Mouse (Mus musculus) heart, adult 2 months (tissue): ENCODE data around the gene Snrpf. TPM values are rescaled to one million over a fixed set of nuclear protein-coding genes. Genes with fewer than 3 reads are reported as not detected.

Experiments used
- DNase-seq, 2 experiments: peaks; one replicate each; pipeline ENCODE4 v3.0.0; 2021
- H3K27ac ChIP-seq: fragments of 200-600 bp; 2 replicates; pipeline ENCODE4 v1.8.1; 2022
- H3K27me3 ChIP-seq: fragments of 200-500 bp; 2 replicates; pipeline ENCODE4 v1.6.1; 2012; ENCODE audit warnings: mild to moderate bottlenecking, low read length, inconsistent platforms, mixed read lengths; ENCODE audit not compliant: control insufficient read depth, insufficient read depth
- H3K36me3 ChIP-seq: fragments of 200-500 bp; 2 replicates; pipeline ENCODE4 v1.6.1; 2012; ENCODE audit warnings: low read length, inconsistent platforms; ENCODE audit not compliant: control insufficient read depth, insufficient read depth
- H3K4me1 ChIP-seq: fragments of 200-500 bp; 2 replicates; pipeline ENCODE4 v1.6.1; 2011; ENCODE audit warnings: low read length; ENCODE audit not compliant: control insufficient read depth, insufficient read depth
- H3K4me3 ChIP-seq: fragments of 200-600 bp; 2 replicates; pipeline ENCODE4 v1.8.1; 2022
- H3K79me2 ChIP-seq: fragments of 200-500 bp; replicated peaks from 2 replicates; pipeline ENCODE4 v1.6.1; 2012; ENCODE audit warnings: mild to moderate bottlenecking, inconsistent platforms, low read length, moderate library complexity, mixed read lengths; ENCODE audit not compliant: control insufficient read depth, insufficient read depth
- H3K9ac ChIP-seq: fragments of 200-500 bp; 2 replicates; pipeline ENCODE4 v1.6.1; 2012; ENCODE audit warnings: low read depth, mild to moderate bottlenecking, control low read depth, inconsistent platforms, low read length, mixed read lengths
- CTCF ChIP-seq: fragments of 200-600 bp; IDR thresholded peaks from 2 replicates; pipeline ENCODE4 v1.8.1; 2022; ENCODE audit warnings: antibody characterized with exemption, mild to moderate bottlenecking, moderate library complexity
- EP300 ChIP-seq: fragments of 200-500 bp; IDR thresholded peaks from 2 replicates; pipeline ENCODE4 v1.6.1; 2011; ENCODE audit warnings: low read depth, low read length, control low read depth; ENCODE audit not compliant: insufficient read depth
- POLR2A ChIP-seq: fragments of 200-500 bp; IDR thresholded peaks from 2 replicates; pipeline ENCODE4 v1.6.1; 2011; ENCODE audit warnings: mild to moderate bottlenecking, low read depth, low read length, control low read depth; ENCODE audit not compliant: insufficient read depth
- WGBS: fragments of 180-500 bp; shearing (Covaris S2); methylation state at CpG from one replicate; pipeline ENCODE4 v1.1.7; 2018; 5-methylcytosine and 5-hydroxymethylcytosine counted together
- intact Hi-C: fragments of 180-260 bp; cut with DNase I; formaldehyde crosslinking; loops from one replicate; pipeline ENCODE4 v1.15.1; 2025
- polyA plus RNA-seq: library from polyadenylated mRNA; depleted of rRNA; stranded (reverse); fragments of >200 nt; gene quantifications from 2 replicates; pipeline ENCODE4 v1.2.3, GENCODE M21; 2012
- total RNA-seq, 2 experiments: library from RNA; stranded (reverse); gene quantifications; 2 replicates each; pipeline ENCODE4 v1.2.3; 2021

The Snrpf gene
- total and polyA plus RNA-seq, 3 experiments: 9.6 to 20.5 (median 11.3) TPM

DNA sequence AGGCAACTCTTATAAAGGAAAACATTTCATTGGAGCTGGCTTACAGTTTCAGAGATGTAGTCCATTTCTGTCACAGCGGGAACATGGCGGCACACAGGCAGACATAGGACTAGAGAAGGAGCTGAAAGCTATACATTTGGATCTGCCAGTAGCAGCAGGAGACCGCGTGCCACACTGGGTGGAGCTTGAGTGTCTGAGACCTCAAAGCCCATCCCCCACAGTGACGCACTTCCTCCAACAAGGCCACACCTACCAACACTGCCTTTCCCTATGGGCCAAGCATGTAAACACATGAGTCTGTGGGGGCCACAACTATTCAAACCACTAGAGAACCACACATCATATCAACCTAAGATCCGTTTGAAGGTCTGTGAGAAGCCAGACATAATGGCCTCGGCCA lies 19.7 kb upstream of the Snrpf start:
- H3K27ac ChIP-seq: no peak overlapping the region
- H3K4me3 ChIP-seq: no peak overlapping the region
- intact Hi-C loops: no loop called here
- H3K79me2 ChIP-seq: no peaks in the 10 kb centered on the region
- no peak for DNase-seq
- no peaks in the 10 kb centered on the region for H3K36me3 ChIP-seq
- 92% methylated on average over 7 of the region's 7 CpGs for WGBS
- no peaks in the 10 kb centered on the region for H3K27me3 ChIP-seq
- 0 out of 2 replicates have a peak, but pooled peaks cover 1% of the 10 kb centered on the region for H3K4me1 ChIP-seq
- TF ChIP-seq CTCF: no peak
- no peak for TF ChIP-seq POLR2A
- TF ChIP-seq EP300: no peak
- H3K9ac ChIP-seq: no peak overlapping the region

DNA sequence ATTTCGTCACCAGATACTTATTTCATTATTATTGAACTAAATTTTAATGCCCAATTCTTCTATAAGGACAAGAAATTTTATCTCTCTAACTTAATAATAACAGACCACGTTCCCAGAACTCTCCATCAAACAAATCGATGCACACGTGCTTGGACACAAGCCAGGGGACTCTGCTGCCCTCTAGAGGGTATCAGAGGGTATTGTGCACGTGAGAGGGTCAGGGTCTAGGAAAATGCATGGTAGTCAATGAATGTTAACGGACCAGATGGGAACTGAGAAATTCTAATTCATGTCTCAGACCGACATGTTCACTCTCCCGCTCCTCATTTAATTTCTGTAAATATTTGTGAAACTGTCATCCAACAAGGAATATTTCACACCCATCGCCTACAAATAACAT lies 18.5 kb upstream of the Snrpf start:
- Histone ChIP-seq H3K27me3 (no peaks in the 10 kb centered on the region), H3K36me3 (no peaks in the 10 kb centered on the region), H3K4me3 (no peak overlapping the region), H3K27ac (no peak overlapping the region), H3K9ac (no peak overlapping the region), H3K4me1 (0 out of 2 replicates have a peak, but pooled peaks cover 1% of the 10 kb centered on the region), H3K79me2 (no peaks in the 10 kb centered on the region)
- WGBS: 65% methylated on average over 9 of the region's 9 CpGs
- DNase-seq: no peak
- peak; percentile 54 for TF ChIP-seq CTCF
- no peak for TF ChIP-seq POLR2A
- intact Hi-C loops: no loop called here

DNA sequence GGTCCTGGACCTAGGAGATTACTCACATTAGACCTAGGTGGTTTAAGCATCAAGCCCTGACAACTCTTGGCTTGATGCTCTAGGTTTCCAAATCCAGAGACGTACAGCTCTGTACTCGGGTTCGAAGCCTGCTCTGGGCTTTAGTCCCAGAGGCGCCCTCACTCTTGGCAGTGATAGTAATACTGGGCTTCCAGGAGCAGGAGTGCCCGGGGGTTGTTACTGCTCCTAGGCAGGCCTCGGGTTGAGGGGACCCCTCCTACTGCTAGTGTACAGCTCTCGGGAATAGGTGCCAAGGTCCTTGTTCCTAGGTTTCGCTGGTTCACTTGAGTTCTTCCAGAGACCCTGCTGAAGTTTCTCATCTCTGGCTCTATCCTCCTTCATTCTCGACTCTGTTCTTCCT lies 16.8 kb upstream of the Snrpf start:
- DNase-seq: no peak
- Histone ChIP-seq H3K4me3 (no peak overlapping the region), H3K79me2 (no peaks in the 10 kb centered on the region), H3K27ac (no peak overlapping the region), H3K4me1 (no peaks in the 10 kb centered on the region), H3K36me3 (no peaks in the 10 kb centered on the region), H3K9ac (no peak overlapping the region), H3K27me3 (no peaks in the 10 kb centered on the region)
- intact Hi-C loops: no loop called here
- no peak for TF ChIP-seq CTCF
- TF ChIP-seq EP300: no peak
- TF ChIP-seq POLR2A: no peak
- 85% methylated on average over 9 of the region's 9 CpGs for WGBS

DNA sequence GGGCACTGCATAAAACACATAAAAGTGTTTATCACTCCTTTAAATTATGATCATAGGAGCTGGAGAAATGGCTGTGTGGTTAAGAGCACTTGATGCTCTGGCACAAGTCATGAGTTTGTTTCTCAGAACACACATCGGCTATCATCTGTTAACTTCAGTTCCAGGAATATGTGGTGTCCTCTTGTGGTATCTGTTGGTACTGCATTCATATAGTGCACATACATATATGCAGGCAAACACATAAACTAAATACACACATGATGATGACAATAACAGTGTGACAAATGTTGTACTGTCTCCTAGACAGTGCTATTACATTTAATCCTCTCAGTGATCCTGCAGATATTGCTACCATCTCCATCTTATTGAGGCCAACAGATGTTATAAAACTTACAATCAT lies 13.8 kb upstream of the Snrpf start:
- DNase-seq: no peak
- Histone ChIP-seq H3K9ac (no peak overlapping the region), H3K27ac (no peak overlapping the region), H3K4me3 (no peak overlapping the region), H3K79me2 (no peaks in the 10 kb centered on the region), H3K36me3 (no peaks in the 10 kb centered on the region), H3K4me1 (no peaks in the 10 kb centered on the region), H3K27me3 (no peaks in the 10 kb centered on the region)
- no peak for TF ChIP-seq EP300
- TF ChIP-seq POLR2A: no peak
- TF ChIP-seq CTCF: peak; percentile 30
- WGBS: 88% methylated on average over 1 of the region's 1 CpGs
- intact Hi-C loops: no loop called here

DNA sequence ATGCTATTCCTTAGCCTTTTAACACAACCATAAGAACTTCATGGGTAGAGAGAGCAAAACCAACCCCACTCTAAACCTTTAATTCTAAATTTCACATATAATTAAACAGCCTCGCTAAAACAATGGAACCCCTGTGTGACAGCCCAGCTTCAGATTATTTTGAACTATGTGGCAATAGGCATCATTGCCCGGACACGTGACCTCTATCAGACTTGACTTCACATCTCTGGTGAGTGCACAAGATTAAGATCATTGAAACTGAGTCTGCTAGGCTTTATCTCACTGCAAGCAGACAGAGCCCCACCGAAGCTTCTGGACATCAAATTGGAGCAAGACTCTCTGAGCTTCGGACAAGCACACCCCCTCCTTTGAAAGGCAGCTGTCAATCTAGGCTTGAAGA lies 12.8 kb upstream of the Snrpf start:
- H3K27ac ChIP-seq: no peak overlapping the region
- no peak overlapping the region for H3K9ac ChIP-seq
- DNase-seq: no peak
- 82% methylated on average over 5 of the region's 5 CpGs for WGBS
- TF ChIP-seq EP300 (no peak), POLR2A (no peak), CTCF (no peak)
- H3K36me3 ChIP-seq: no peaks in the 10 kb centered on the region
- intact Hi-C loops: no loop called here
- no peaks in the 10 kb centered on the region for H3K4me1 ChIP-seq
- H3K27me3 ChIP-seq: no peaks in the 10 kb centered on the region
- H3K4me3 ChIP-seq: no peak overlapping the region
- no peaks in the 10 kb centered on the region for H3K79me2 ChIP-seq

DNA sequence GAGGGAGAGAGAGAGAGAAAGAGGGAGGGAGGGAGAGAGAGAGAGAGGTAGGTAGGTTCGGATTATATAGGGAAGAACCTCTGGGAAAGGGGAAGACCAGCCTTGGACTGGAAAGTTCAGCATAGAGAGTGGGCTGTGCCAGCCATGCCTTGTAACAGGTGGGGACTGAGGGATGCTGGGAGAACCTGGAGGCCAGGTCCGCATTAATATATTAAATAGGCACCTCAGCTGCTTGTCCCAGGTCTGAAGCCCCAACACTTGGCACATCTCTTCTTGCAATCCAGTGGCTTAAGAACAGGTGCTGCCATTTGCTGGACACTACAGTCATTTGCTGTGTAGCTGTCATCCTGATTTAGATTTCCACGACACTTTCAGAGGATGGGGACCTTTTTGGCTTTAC lies 7.1 kb upstream of the Snrpf start:
- Histone ChIP-seq H3K36me3 (no peaks in the 10 kb centered on the region), H3K27ac (no peak overlapping the region), H3K4me1 (no peaks in the 10 kb centered on the region), H3K4me3 (no peak overlapping the region), H3K9ac (no peak overlapping the region), H3K27me3 (no peaks in the 10 kb centered on the region), H3K79me2 (no peaks in the 10 kb centered on the region)
- DNase-seq: no peak
- TF ChIP-seq CTCF (no peak), POLR2A (no peak)
- intact Hi-C loops: no loop called here
- WGBS: 85% methylated on average over 3 of the region's 3 CpGs

DNA sequence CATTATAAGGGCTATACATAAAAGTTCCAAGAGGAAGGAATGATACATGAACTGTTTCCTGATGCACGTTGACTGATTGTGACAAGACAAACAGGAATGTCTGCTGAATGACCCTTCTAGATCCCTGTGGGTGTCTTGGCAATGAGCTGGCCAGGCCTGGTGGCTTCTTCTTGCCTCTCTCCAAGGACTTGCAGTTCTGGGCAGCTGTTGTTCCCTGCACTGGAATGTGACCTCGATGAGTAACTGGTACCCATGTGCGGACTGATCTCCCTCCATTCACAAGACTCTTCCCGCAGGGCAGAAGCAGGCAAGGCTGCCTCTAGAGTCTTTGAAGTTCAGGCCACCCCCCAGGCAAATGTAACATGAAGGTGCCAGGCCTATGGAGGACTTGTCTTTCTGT lies 6.3 kb upstream of the Snrpf start:
- H3K36me3 ChIP-seq: no peaks in the 10 kb centered on the region
- no peaks in the 10 kb centered on the region for H3K4me1 ChIP-seq
- WGBS: 59% methylated on average over 4 of the region's 4 CpGs
- DNase-seq: no peak
- intact Hi-C loops: loop anchor here (2.0 kb wide), 1 partner anchor 217 kb away; no protein-coding TSS in a partner anchor
- no peak overlapping the region for H3K9ac ChIP-seq
- TF ChIP-seq POLR2A (no peak), CTCF (no peak), EP300 (no peak)
- no peak overlapping the region for H3K4me3 ChIP-seq
- no peak overlapping the region for H3K27ac ChIP-seq
- no peaks in the 10 kb centered on the region for H3K27me3 ChIP-seq
- no peaks in the 10 kb centered on the region for H3K79me2 ChIP-seq
